Mouse (Mus musculus): Measurements from ENCODE around the gene Ermp1. TPM values are rescaled to one million over a fixed set of nuclear protein-coding genes. Genes with fewer than 3 reads are reported as not detected.
A peak's percentile ranks its signal among the peaks of the same experiment; 100 is the strongest.
"Not testable (repeated sequence)": the region's sequence is repeated elsewhere in the genome, so short reads cannot be mapped to it uniquely, and the experiment has no call there.

Ermp1 gene
- total RNA-seq, 2 experiments from 2014 or later: 8.0 to 8.2 TPM

GRCm38 (mm10) chr19:29603548-29604353 is 44.5 kb downstream of the Ermp1 start:
- DNase-seq (ENCODE audit: low spot score): no peak

GRCm38 (mm10) chr19:29598981-29599380 is 49.2 kb downstream of the Ermp1 start:
- no peak for DNase-seq (ENCODE audit: low spot score)

GRCm38 (mm10) chr19:29596985-29597384 is 51.2 kb downstream of the Ermp1 start:
- no peak for DNase-seq (ENCODE audit: low spot score)

- DNase-seq (ENCODE audit: low spot score): no peak
Observed at GRCm38 (mm10) chr19:29596276-29596675, 51.9 kb downstream of the Ermp1 start.

- not testable (repeated sequence) for DNase-seq (ENCODE audit: low spot score)
Observed at GRCm38 (mm10) chr19:29593783-29594182, 54.4 kb downstream of the Ermp1 start.

- no peak for DNase-seq (ENCODE audit: low spot score)
Observed at GRCm38 (mm10) chr19:29583734-29584133, 64.5 kb downstream of the Ermp1 start.

- no peak for DNase-seq (ENCODE audit: low spot score)
Observed at GRCm38 (mm10) chr19:29582439-29582838, 65.8 kb downstream of the Ermp1 start.

- no peak for DNase-seq (ENCODE audit: low spot score)
Observed at GRCm38 (mm10) chr19:29566512-29566911, 81.7 kb downstream of the Ermp1 start.

- peak; percentile 57 for DNase-seq (ENCODE audit: low spot score)
Observed at GRCm38 (mm10) chr19:29563258-29563779, 84.9 kb downstream of the Ermp1 start.

- DNase-seq (ENCODE audit: low spot score): no peak
Observed at GRCm38 (mm10) chr19:29562603-29563002, 85.6 kb downstream of the Ermp1 start.

- DNase-seq (ENCODE audit: low spot score): no peak
Observed at GRCm38 (mm10) chr19:29562166-29562565, 86.0 kb downstream of the Ermp1 start.

Other genes with a start within 250 kb of the Ermp1 start
- not detected for gene Pdcd1lg2, start 237.5 kb downstream of the Ermp1 start, total RNA-seq (2021)
- 10 to 100 TPM; 25.6 to 28.0 TPM for gene Ric1, start 126.1 kb downstream of the Ermp1 start, total RNA-seq (2021)
- not detected for gene Mlana, start 49.4 kb upstream of the Ermp1 start, total RNA-seq (2021)
- 10 to 100 TPM; 11.6 to 13.7 TPM for gene 9930021J03Rik, start 157.6 kb upstream of the Ermp1 start, total RNA-seq (2021)
- gene Ranbp6, start 164.6 kb upstream of the Ermp1 start, total RNA-seq (2021): 10 to 100 TPM; 10.0 to 11.6 TPM